ENCODE assay signal across 8 mouse cellular contexts in the genomic region with DNA sequence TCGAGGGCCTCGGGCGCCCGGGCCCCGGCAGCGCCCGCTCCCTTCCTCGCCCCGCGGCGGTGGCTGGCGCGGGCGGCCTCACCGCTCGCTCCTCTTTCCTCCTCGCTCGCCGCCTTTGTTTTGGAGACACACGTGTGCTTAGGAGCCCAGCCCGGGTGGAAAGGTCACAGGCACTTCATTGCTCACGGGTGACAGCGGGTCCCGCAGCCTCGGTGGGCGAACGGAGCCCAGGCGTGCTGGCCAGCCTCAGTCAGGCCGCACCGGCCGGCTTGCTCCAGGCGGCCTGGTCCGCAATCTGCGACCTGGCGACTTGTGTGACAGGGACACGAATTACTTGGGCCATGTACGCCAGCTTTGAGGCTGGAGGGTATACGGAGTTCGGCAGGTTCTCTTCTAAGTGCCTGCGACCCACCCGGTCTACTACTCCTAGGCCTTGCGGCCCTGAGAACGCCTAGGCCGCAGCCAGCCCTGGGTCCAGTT. TPM values are rescaled to one million over a fixed set of nuclear protein-coding genes. Genes with fewer than 3 reads are reported as not detected.
A peak's percentile ranks its signal among the peaks of the same experiment; 100 is the strongest.
DNase-seq lines count a peak whose midpoint lies in the region; ATAC-seq and TF ChIP-seq lines count a peak whose summit lies in the region.

No protein-coding gene starts in this region.

- WGBS in liver, embryonic 11.5 days: 14% methylated on average over 44 of the region's 44 CpGs
- 22% methylated on average over 40 of the region's 44 CpGs for WGBS in embryonic facial prominence, embryonic 15.5 days
- WGBS in limb, embryonic 10.5 days: 3% methylated on average over 44 of the region's 44 CpGs
- WGBS in small intestine, adult 2 months: 47% methylated on average over 44 of the region's 44 CpGs

- peak overlapping the region; percentile 23; the same call in 1 of the 2 replicates for H3K9ac ChIP-seq in liver, embryonic 11.5 days (ENCODE audit: low read depth, low read length)
- H3K9ac ChIP-seq in embryonic facial prominence, embryonic 15.5 days: no peak overlapping the region; the same call in 1 of the 2 replicates

- H3K4me2 ChIP-seq in liver, embryonic 11.5 days: peak overlapping the region; percentile 62
- peak overlapping the region; percentile 62 for H3K4me2 ChIP-seq in embryonic facial prominence, embryonic 15.5 days (replicated peaks)

- no peaks in the 10 kb centered on the region for H3K36me3 ChIP-seq in liver, embryonic 11.5 days (ENCODE audit: control insufficient read depth, insufficient read depth, low read length)
- H3K36me3 ChIP-seq in embryonic facial prominence, embryonic 15.5 days: no peaks in the 10 kb centered on the region
- peaks cover 7% of the 10 kb centered on the region; the same call in 1 of the 2 replicates for H3K36me3 ChIP-seq in limb, embryonic 10.5 days
- peaks cover 3% of the 10 kb centered on the region; the same call in 1 of the 2 replicates for H3K36me3 ChIP-seq in small intestine, adult 2 months (ENCODE audit: control insufficient read depth, insufficient read depth, low read length)

- no peak for TF ChIP-seq POLR2A in small intestine, adult 2 months (IDR thresholded peaks at IDR 0.05; ENCODE audit: low read depth, low read length)

- DNase-seq in liver, embryonic 11.5 days (ENCODE audit: low spot score): peak; percentile 54
- no peak for DNase-seq in liver
- no peak for DNase-seq in limb, embryonic 10.5 days (ENCODE audit: low spot score)
- DNase-seq in spleen, postnatal 4 days (ENCODE audit: low spot score in 2 of 2): no peak
- no peak for DNase-seq in ovary, adult 18-20 months (ENCODE audit: low spot score)

- TF ChIP-seq CTCF in small intestine, adult 2 months (IDR thresholded peaks at IDR 0.05; ENCODE audit: extremely low read depth, insufficient read length, insufficient replicate concordance, low read depth, low read length): no peak

- H3K27me3 ChIP-seq in liver, embryonic 11.5 days (replicated peaks; ENCODE audit: control insufficient read depth, insufficient read depth, low read length): peaks cover 92% of the 10 kb centered on the region
- H3K27me3 ChIP-seq in embryonic facial prominence, embryonic 15.5 days: peaks cover 82% of the 10 kb centered on the region
- H3K27me3 ChIP-seq in limb, embryonic 10.5 days (ENCODE audit: low read depth, poor library complexity, severe bottlenecking): peaks cover 98% of the 10 kb centered on the region
- H3K27me3 ChIP-seq in small intestine, adult 2 months (ENCODE audit: control insufficient read depth, insufficient read depth, low read length): peaks cover 49% of the 10 kb centered on the region

- no peaks in the 10 kb centered on the region for H3K9me3 ChIP-seq in liver, embryonic 11.5 days (ENCODE audit: control insufficient read depth, low read length)
- H3K9me3 ChIP-seq in embryonic facial prominence, embryonic 15.5 days (replicated peaks): no peaks in the 10 kb centered on the region
- H3K9me3 ChIP-seq in limb, embryonic 10.5 days (replicated peaks): no peaks in the 10 kb centered on the region

- no peak for ATAC-seq in liver, embryonic 11.5 days (replicated peaks; ENCODE audit: low FRiP score)
- no peak for ATAC-seq in embryonic facial prominence, embryonic 15.5 days (ENCODE audit: insufficient number of reproducible peaks, low FRiP score, low TSS enrichment, low read depth)
- ATAC-seq in CD4-positive, CD25-positive, alpha-beta regulatory T cell, adult 4 months: no peak

- peaks cover 8% of the 10 kb centered on the region for H3K4me1 ChIP-seq in liver, embryonic 11.5 days (replicated peaks; ENCODE audit: control insufficient read depth, insufficient read depth, low read length)
- peaks cover 40% of the 10 kb centered on the region for H3K4me1 ChIP-seq in embryonic facial prominence, embryonic 15.5 days
- peaks cover 74% of the 10 kb centered on the region for H3K4me1 ChIP-seq in limb, embryonic 10.5 days
- H3K4me1 ChIP-seq in small intestine, adult 2 months (ENCODE audit: control insufficient read depth, insufficient read depth, insufficient read length, low read length): peaks cover 21% of the 10 kb centered on the region

- no peak overlapping the region for H3K27ac ChIP-seq in liver, embryonic 11.5 days (ENCODE audit: low read depth, low read length)
- 0 out of 2 replicates have a peak overlapping the region, but pooled peaks have one; percentile 7 for H3K27ac ChIP-seq in embryonic facial prominence, embryonic 15.5 days (replicated peaks)
- H3K27ac ChIP-seq in limb, embryonic 10.5 days: peak overlapping the region; percentile 82
- H3K27ac ChIP-seq in small intestine, adult 2 months (ENCODE audit: insufficient read depth, low read depth, low read length): no peak overlapping the region

- H3K4me3 ChIP-seq in liver, embryonic 11.5 days (ENCODE audit: low read depth, low read length): peak overlapping the region; percentile 35
- H3K4me3 ChIP-seq in embryonic facial prominence, embryonic 15.5 days (replicated peaks): peak overlapping the region; percentile 45
- H3K4me3 ChIP-seq in limb, embryonic 10.5 days: peak overlapping the region; percentile 73
- peak overlapping the region; percentile 34; the same call in 1 of the 2 replicates for H3K4me3 ChIP-seq in small intestine, adult 2 months (ENCODE audit: low read depth, low read length)

RNA-seq across cellular contexts. Expression of a gene that starts 5.1 kb away (rescaled TPM):
- polyA plus RNA-seq in liver, embryonic 11.5 days (2014; fragmentation: Nextera tagmentation; extraction: Ambion mirVana): 0.45 and 0.47 TPM in 2 replicates
- polyA plus RNA-seq in embryonic facial prominence, embryonic 15.5 days (2015; fragmentation: Nextera tagmentation; extraction: Ambion mirVana): 1.8 and 2.0 TPM in 2 replicates
- polyA plus RNA-seq in limb, embryonic 10.5 days (2016; fragmentation: Nextera tagmentation; extraction: Ambion mirVana): 0.74 and 1.8 TPM in 2 replicates
- polyA plus RNA-seq in small intestine, adult 2 months (2012; rRNA removed): 0.18 and 0.35 TPM in 2 replicates
- polyA plus RNA-seq in CD4-positive, CD25-positive, alpha-beta regulatory T cell, adult 4 months (2017; shearing (Covaris generic)): not detected

Comparison
In these comparisons a context has a peak if more than half of its experiments do, and no peak if none do; other contexts are left out.
1. H3K27ac ChIP-seq: peak in embryonic facial prominence, embryonic 15.5 days (single experiment) and limb, embryonic 10.5 days (single experiment); none in liver, embryonic 11.5 days (single experiment) and small intestine, adult 2 months (single experiment).
2. Peak in every context shown above with its lines, with median percentiles within 50 percentile points of each other: H3K4me3 ChIP-seq.